Mouse (Mus musculus) left cerebral cortex, postnatal 10 days (tissue): ENCODE data around the gene Aimp2. TPM values are rescaled to one million over a fixed set of nuclear protein-coding genes. Genes with fewer than 3 reads are reported as not detected.
A peak's percentile ranks its signal among the peaks of the same experiment; 100 is the strongest.

Experiments
- DNase-seq, 2 experiments: peaks; one replicate each; pipeline ENCODE4 v3.0.0; 2021 to 2022; ENCODE audit warnings: low spot score in 2 of 2, mixed read lengths in 1 of 2; ENCODE audit errors: extremely low spot score in 1 of 2
- intact Hi-C: fragments of 180-260 bp; cut with DNase I; formaldehyde crosslinking; loops from one replicate; pipeline ENCODE4 v1.15.1; 2025
- total RNA-seq, 2 experiments: library from RNA; stranded (reverse); gene quantifications; 2 replicates each; pipeline ENCODE4 v1.2.3; 2021

Gene Aimp2
- total RNA-seq, 2 experiments from 2014 or later: 47.9 to 50.3 TPM

- intact Hi-C loops: no loop called here
- no peak for DNase-seq
Observed at GRCm38 (mm10) chr5:143908926-143909325, 721 bp downstream of the Aimp2 start.

- intact Hi-C loops: no loop called here
- DNase-seq: no peak
Observed at GRCm38 (mm10) chr5:143906429-143906828, 3.2 kb downstream of the Aimp2 start.

GRCm38 (mm10) chr5:143903813-143904212, 5.8 kb downstream of the Aimp2 start:
- no peak for DNase-seq
- intact Hi-C loops: no loop called here

- peak in 1 of 2 experiments; percentile 33 for DNase-seq
- intact Hi-C loops: no loop called here
Observed at GRCm38 (mm10) chr5:143902111-143902510, 7.5 kb downstream of the Aimp2 start.

- intact Hi-C loops: no loop called here
- DNase-seq: no peak
Observed at GRCm38 (mm10) chr5:143897635-143898330, 11.9 kb downstream of the Aimp2 start, which contains the start of gene Ankrd61. Ankrd61 (minus strand) TSS chr5:143897685.

- no peak for DNase-seq
- intact Hi-C loops: no loop called here
Observed at GRCm38 (mm10) chr5:143893396-143893795, 16.3 kb downstream of the Aimp2 start.

GRCm38 (mm10) chr5:143892255-143892886, 17.3 kb downstream of the Aimp2 start:
- DNase-seq: no peak
- intact Hi-C loops: no loop called here

- intact Hi-C loops: no loop called here
- no peak for DNase-seq
Observed at GRCm38 (mm10) chr5:143890741-143891140, 18.9 kb downstream of the Aimp2 start.

- intact Hi-C loops: no loop called here
Observed at GRCm38 (mm10) chr5:143885274-143885673, 24.4 kb downstream of the Aimp2 start.

GRCm38 (mm10) chr5:143874571-143874970, 35.1 kb downstream of the Aimp2 start:
- intact Hi-C loops: no loop called here
- no peak for DNase-seq

More at GRCm38 (mm10) chr5:143885274-143885673, 24.4 kb downstream of the Aimp2 start:
- no peak for DNase-seq

- intact Hi-C loops: no loop called here
- no peak for DNase-seq
Observed at GRCm38 (mm10) chr5:143871547-143872169, 38.0 kb downstream of the Aimp2 start.

Other genes with a start within 250 kb of the Aimp2 start
- 10 to 100 TPM; 26.7 to 28.9 TPM for gene Usp42, start 177.6 kb downstream of the Aimp2 start, total RNA-seq
- gene Eif2ak1, start 92.1 kb downstream of the Aimp2 start, total RNA-seq: 10 to 100 TPM; 46.3 to 46.6 TPM
- under 1 TPM; 0.20 to 0.26 TPM for gene Ankrd61, start 12.2 kb downstream of the Aimp2 start, total RNA-seq
- gene Pms2, start 117 bp upstream of the Aimp2 start, total RNA-seq: 10 to 100 TPM; 20.5 to 21.0 TPM
- 1 to 10 TPM; 1.8 to 2.2 TPM for gene Gm42421, start 18.3 kb upstream of the Aimp2 start, total RNA-seq
- gene Rsph10b, start 23.2 kb upstream of the Aimp2 start, total RNA-seq: 1 to 10 TPM; 5.5 to 7.7 TPM
- gene Ccz1, start 105.0 kb upstream of the Aimp2 start, total RNA-seq: 10 to 100 TPM; 54.1 to 54.5 TPM
- gene Ocm, start 116.8 kb upstream of the Aimp2 start, total RNA-seq: 1 to 10 TPM; 2.3 TPM
- gene Lmtk2, start 190.6 kb upstream of the Aimp2 start, total RNA-seq: 100 to 1,000 TPM; 120 to 129 TPM